Mouse (Mus musculus) midbrain, embryonic 13.5 days (tissue): ENCODE data around the gene Dlx4. TPM values are rescaled to one million over a fixed set of nuclear protein-coding genes. Genes with fewer than 3 reads are reported as not detected.

Source experiments
- ATAC-seq: fragments of 200-750 bp; cut with Nextera tagmentation; 2 replicates; pipeline ENCODE4 v1.8.0; 2017; ENCODE audit warnings: mild to moderate bottlenecking, moderate TSS enrichment, moderate library complexity
- H3K27ac ChIP-seq: fragments of 300-500 bp; sonication (generic); 2 replicates; pipeline ENCODE4 v1.5.1; 2015; ENCODE audit warnings: inconsistent platforms, mild to moderate bottlenecking, moderate library complexity
- H3K27me3 ChIP-seq: fragments of 300-500 bp; sonication (generic); 2 replicates; pipeline ENCODE4 v1.6.1; 2015; ENCODE audit warnings: mild to moderate bottlenecking, inconsistent platforms
- H3K36me3 ChIP-seq: fragments of 300-500 bp; sonication (generic); 2 replicates; pipeline ENCODE4 v1.6.1; 2015; ENCODE audit warnings: mild to moderate bottlenecking, inconsistent platforms
- H3K4me1 ChIP-seq: fragments of 300-500 bp; sonication (generic); replicated peaks from 2 replicates; pipeline ENCODE4 v1.6.1; 2015; ENCODE audit warnings: inconsistent platforms
- H3K4me2 ChIP-seq: fragments of 300-500 bp; sonication (generic); replicated peaks from 2 replicates; pipeline ENCODE4 v1.6.1; 2015; ENCODE audit warnings: moderate library complexity, mild to moderate bottlenecking, inconsistent platforms
- H3K4me3 ChIP-seq: fragments of 300-500 bp; sonication (generic); replicated peaks from 2 replicates; pipeline ENCODE4 v1.5.1; 2015; ENCODE audit warnings: mild to moderate bottlenecking, inconsistent platforms
- H3K9ac ChIP-seq: fragments of 300-500 bp; sonication (generic); replicated peaks from 2 replicates; pipeline ENCODE4 v1.6.1; 2015; ENCODE audit warnings: mild to moderate bottlenecking, inconsistent platforms
- H3K9me3 ChIP-seq: fragments of 300-500 bp; sonication (generic); 2 replicates; pipeline ENCODE4 v1.6.1; 2016; ENCODE audit warnings: mild to moderate bottlenecking, inconsistent platforms
- WGBS: fragments of 180-500 bp; shearing (Covaris S2); methylation state at CpG from one replicate; pipeline ENCODE4 v1.1.7; 2015; 5-methylcytosine and 5-hydroxymethylcytosine counted together
- polyA plus RNA-seq: library from polyadenylated mRNA; unstranded; fragments of >200 nt; fragmentation: Nextera tagmentation; extraction: Ambion mirVana; gene quantifications from 2 replicates; pipeline ENCODE4 v1.2.1, GENCODE M21; 2015

Gene Dlx4
- polyA plus RNA-seq = not detected in 2 replicates

GRCm38 (mm10) chr11:95145851-95146403, at the start of gene Dlx4:
Gene Dlx4 (minus strand): TSS chr11:95146263.
- peak within 1 kb of the TSS; percentile 58 for H3K4me2 ChIP-seq
- H3K4me3 ChIP-seq = peak within 1 kb of the TSS; percentile 35
- ATAC-seq = peak; percentile 34; the same call in 1 of the 2 replicates
- no peak within 1 kb of the TSS for H3K27ac ChIP-seq
- no peaks in the 10 kb centered on the region for H3K36me3 ChIP-seq
- WGBS = under 1% methylated on average over 48 of the region's 48 CpGs
- peaks cover 25% of the 10 kb centered on the region for H3K4me1 ChIP-seq
- peaks cover 100% of the 10 kb centered on the region for H3K27me3 ChIP-seq
- H3K9ac ChIP-seq = peak within 1 kb of the TSS; percentile 29; the same call in 1 of the 2 replicates
- no peaks in the 10 kb centered on the region; the same call in 1 of the 2 replicates for H3K9me3 ChIP-seq

- no peak overlapping the region for H3K4me3 ChIP-seq
- peaks cover 16% of the 10 kb centered on the region for H3K4me1 ChIP-seq
- H3K9ac ChIP-seq = no peak overlapping the region
- no peaks in the 10 kb centered on the region for H3K36me3 ChIP-seq
- 0 out of 2 replicates have a peak, but pooled peaks cover 6% of the 10 kb centered on the region for H3K27me3 ChIP-seq
- no peaks in the 10 kb centered on the region for H3K9me3 ChIP-seq
- H3K27ac ChIP-seq = no peak overlapping the region
- WGBS = 68% methylated on average over 11 of the region's 11 CpGs
- ATAC-seq = no peak
- no peak overlapping the region for H3K4me2 ChIP-seq
These were observed 43.8 kb upstream of the Dlx4 start for GRCm38 (mm10) chr11:95189863-95190262.

GRCm38 (mm10) chr11:95186826-95187225, 40.8 kb upstream of the Dlx4 start:
- no peaks in the 10 kb centered on the region for H3K9me3 ChIP-seq
- H3K27me3 ChIP-seq = no peaks in the 10 kb centered on the region
- no peak for ATAC-seq
- no peak overlapping the region for H3K9ac ChIP-seq
- no peak overlapping the region for H3K4me3 ChIP-seq
- H3K4me1 ChIP-seq = peaks cover 31% of the 10 kb centered on the region
- no peaks in the 10 kb centered on the region for H3K36me3 ChIP-seq
- WGBS = 92% methylated on average over 7 of the region's 7 CpGs
- no peak overlapping the region for H3K27ac ChIP-seq
- H3K4me2 ChIP-seq = no peak overlapping the region

- Histone ChIP-seq H3K27ac (no peak overlapping the region), H3K27me3 (no peaks in the 10 kb centered on the region), H3K9me3 (no peaks in the 10 kb centered on the region), H3K4me3 (no peak overlapping the region), H3K9ac (no peak overlapping the region), H3K36me3 (no peaks in the 10 kb centered on the region), H3K4me1 (peaks cover 31% of the 10 kb centered on the region), H3K4me2 (no peak overlapping the region)
- ATAC-seq = 0 out of 2 replicates have a peak, but pooled peaks have one; percentile 45
- WGBS = 19% methylated on average over 11 of the region's 11 CpGs
These were observed 39.6 kb upstream of the Dlx4 start for GRCm38 (mm10) chr11:95185700-95186099.

- H3K27ac ChIP-seq = no peak overlapping the region
- no peak overlapping the region for H3K4me2 ChIP-seq
- no peak for ATAC-seq
- H3K27me3 ChIP-seq = no peaks in the 10 kb centered on the region
- no peaks in the 10 kb centered on the region for H3K36me3 ChIP-seq
- WGBS = 36% methylated on average over 5 of the region's 5 CpGs
- H3K9ac ChIP-seq = no peak overlapping the region
- peaks cover 32% of the 10 kb centered on the region for H3K4me1 ChIP-seq
- H3K9me3 ChIP-seq = no peaks in the 10 kb centered on the region
- no peak overlapping the region for H3K4me3 ChIP-seq
These were observed 38.5 kb upstream of the Dlx4 start for GRCm38 (mm10) chr11:95184561-95184960.

GRCm38 (mm10) chr11:95179311-95179710, 33.2 kb upstream of the Dlx4 start:
- H3K4me1 ChIP-seq = peaks cover 15% of the 10 kb centered on the region
- no peak overlapping the region for H3K4me2 ChIP-seq
- no peaks in the 10 kb centered on the region for H3K27me3 ChIP-seq
- H3K4me3 ChIP-seq = no peak overlapping the region
- no peak overlapping the region for H3K9ac ChIP-seq
- no peak for ATAC-seq
- no peaks in the 10 kb centered on the region for H3K36me3 ChIP-seq
- 69% methylated on average over 12 of the region's 12 CpGs for WGBS
- no peaks in the 10 kb centered on the region for H3K9me3 ChIP-seq
- no peak overlapping the region for H3K27ac ChIP-seq

GRCm38 (mm10) chr11:95165857-95166256, 19.8 kb upstream of the Dlx4 start:
- H3K36me3 ChIP-seq = no peaks in the 10 kb centered on the region
- no peaks in the 10 kb centered on the region for H3K9me3 ChIP-seq
- ATAC-seq = no peak
- 80% methylated on average over 5 of the region's 5 CpGs for WGBS
- H3K4me3 ChIP-seq = no peak overlapping the region
- H3K4me1 ChIP-seq = no peaks in the 10 kb centered on the region
- H3K9ac ChIP-seq = no peak overlapping the region
- H3K27me3 ChIP-seq = no peaks in the 10 kb centered on the region
- no peak overlapping the region for H3K4me2 ChIP-seq
- no peak overlapping the region for H3K27ac ChIP-seq

- no peak overlapping the region for H3K27ac ChIP-seq
- no peaks in the 10 kb centered on the region for H3K9me3 ChIP-seq
- ATAC-seq = no peak
- no peaks in the 10 kb centered on the region for H3K36me3 ChIP-seq
- 0 out of 2 replicates have a peak, but pooled peaks cover 3% of the 10 kb centered on the region for H3K27me3 ChIP-seq
- H3K9ac ChIP-seq = no peak overlapping the region
- H3K4me2 ChIP-seq = no peak overlapping the region
- no peaks in the 10 kb centered on the region for H3K4me1 ChIP-seq
- H3K4me3 ChIP-seq = no peak overlapping the region
- 80% methylated on average over 4 of the region's 4 CpGs for WGBS
These were observed 15.6 kb upstream of the Dlx4 start for GRCm38 (mm10) chr11:95161708-95162107.

- ATAC-seq = no peak
- H3K27ac ChIP-seq = no peak overlapping the region
- no peak overlapping the region for H3K9ac ChIP-seq
- 51% methylated on average over 7 of the region's 7 CpGs for WGBS
- H3K36me3 ChIP-seq = no peaks in the 10 kb centered on the region
- H3K9me3 ChIP-seq = no peaks in the 10 kb centered on the region
- no peak overlapping the region for H3K4me3 ChIP-seq
- H3K4me1 ChIP-seq = no peaks in the 10 kb centered on the region
- H3K4me2 ChIP-seq = no peak overlapping the region
- H3K27me3 ChIP-seq = 0 out of 2 replicates have a peak, but pooled peaks cover 3% of the 10 kb centered on the region
These were observed 14.6 kb upstream of the Dlx4 start for GRCm38 (mm10) chr11:95160693-95161092.

GRCm38 (mm10) chr11:95159763-95160371, 13.8 kb upstream of the Dlx4 start:
- no peak overlapping the region for H3K27ac ChIP-seq
- H3K36me3 ChIP-seq = no peaks in the 10 kb centered on the region
- WGBS = 89% methylated on average over 8 of the region's 8 CpGs
- no peaks in the 10 kb centered on the region for H3K9me3 ChIP-seq
- H3K9ac ChIP-seq = no peak overlapping the region
- no peak overlapping the region for H3K4me2 ChIP-seq
- no peak overlapping the region for H3K4me3 ChIP-seq
- H3K4me1 ChIP-seq = no peaks in the 10 kb centered on the region
- H3K27me3 ChIP-seq = 0 out of 2 replicates have a peak, but pooled peaks cover 3% of the 10 kb centered on the region
- ATAC-seq = no peak

GRCm38 (mm10) chr11:95157872-95158271, 11.8 kb upstream of the Dlx4 start:
- ATAC-seq = no peak
- Histone ChIP-seq H3K4me3 (no peak overlapping the region), H3K9ac (no peak overlapping the region), H3K4me1 (no peaks in the 10 kb centered on the region), H3K9me3 (no peaks in the 10 kb centered on the region), H3K36me3 (no peaks in the 10 kb centered on the region), H3K27me3 (peaks cover 18% of the 10 kb centered on the region), H3K4me2 (no peak overlapping the region), H3K27ac (no peak overlapping the region)
- 76% methylated on average over 5 of the region's 5 CpGs for WGBS

- Histone ChIP-seq H3K9me3 (no peaks in the 10 kb centered on the region), H3K27me3 (peaks cover 23% of the 10 kb centered on the region), H3K9ac (no peak overlapping the region), H3K4me3 (no peak overlapping the region), H3K4me1 (no peaks in the 10 kb centered on the region), H3K36me3 (no peaks in the 10 kb centered on the region), H3K4me2 (no peak overlapping the region), H3K27ac (no peak overlapping the region)
- WGBS = 54% methylated on average over 5 of the region's 5 CpGs
- no peak for ATAC-seq
These were observed 11.3 kb upstream of the Dlx4 start for GRCm38 (mm10) chr11:95157356-95157755.
